Mouse (Mus musculus) layer of hippocampus, postnatal 25 days (tissue): ENCODE data around the gene 1700001C02Rik. TPM values are rescaled to one million over a fixed set of nuclear protein-coding genes. Genes with fewer than 3 reads are reported as not detected.

Experiments
- DNase-seq, 2 experiments: peaks; one replicate each; pipeline ENCODE4 v3.0.0; 2022; ENCODE audit warnings: mixed read lengths in 2 of 2, low spot score in 1 of 2; ENCODE audit errors: extremely low spot score in 1 of 2
- total RNA-seq, 2 experiments: library from RNA; stranded (reverse); gene quantifications; 2 replicates each; pipeline ENCODE4 v1.2.3; 2021

The 1700001C02Rik gene
- total RNA-seq, 2 experiments from 2014 or later, result 0.42 TPM; not detected in 1

GRCm38 (mm10) chr5:30490845-30491244 is 25.0 kb downstream of the 1700001C02Rik start:
- DNase-seq, result no peak

GRCm38 (mm10) chr5:30493723-30494122 is 27.9 kb downstream of the 1700001C02Rik start:
- DNase-seq, result no peak

- DNase-seq, result no peak
These were observed 28.8 kb downstream of the 1700001C02Rik start for GRCm38 (mm10) chr5:30494606-30495005.

GRCm38 (mm10) chr5:30495288-30495687 is 29.4 kb downstream of the 1700001C02Rik start:
- DNase-seq, result no peak

GRCm38 (mm10) chr5:30496821-30497220 is 31.0 kb downstream of the 1700001C02Rik start:
- no peak for DNase-seq

- DNase-seq, result no peak
These were observed 31.5 kb downstream of the 1700001C02Rik start for GRCm38 (mm10) chr5:30497299-30497698.

GRCm38 (mm10) chr5:30513111-30513510 is 47.3 kb downstream of the 1700001C02Rik start:
- DNase-seq, result no peak

GRCm38 (mm10) chr5:30516376-30516775 is 50.5 kb downstream of the 1700001C02Rik start:
- DNase-seq, result peak; percentile 31 to 64

- DNase-seq, result no peak
These were observed 52.3 kb downstream of the 1700001C02Rik start for GRCm38 (mm10) chr5:30518108-30518507.

- DNase-seq, result no peak
These were observed 52.7 kb downstream of the 1700001C02Rik start for GRCm38 (mm10) chr5:30518547-30518946.

GRCm38 (mm10) chr5:30519494-30519893 is 53.6 kb downstream of the 1700001C02Rik start:
- no peak for DNase-seq

- DNase-seq, result no peak
These were observed 54.4 kb downstream of the 1700001C02Rik start for GRCm38 (mm10) chr5:30520214-30520732.

- no peak for DNase-seq
These were observed 56.6 kb downstream of the 1700001C02Rik start for GRCm38 (mm10) chr5:30522406-30522805.

GRCm38 (mm10) chr5:30523131-30523530 is 57.3 kb downstream of the 1700001C02Rik start:
- DNase-seq, result no peak

- no peak for DNase-seq
These were observed 58.4 kb downstream of the 1700001C02Rik start for GRCm38 (mm10) chr5:30524213-30524612.

GRCm38 (mm10) chr5:30525920-30526836 is 60.3 kb downstream of the 1700001C02Rik start:
- no peak for DNase-seq

- DNase-seq, result no peak
These were observed 61.3 kb downstream of the 1700001C02Rik start for GRCm38 (mm10) chr5:30527129-30527528.

GRCm38 (mm10) chr5:30528906-30529305 is 63.1 kb downstream of the 1700001C02Rik start:
- DNase-seq, result no peak
